Comparison of ENCODE assay signal across 8 mouse cellular contexts in genomic region chr11:94990749-94991577, GRCm38 (mm10). TPM values are rescaled to one million over a fixed set of nuclear protein-coding genes. Genes with fewer than 3 reads are reported as not detected.
DNase-seq lines count a peak whose midpoint lies in the region; ATAC-seq and TF ChIP-seq lines count a peak whose summit lies in the region.

Gene Ppp1r9b (plus strand): TSS chr11:94991035.

- 0 out of 2 replicates have a peak, but pooled peaks have one; percentile 23 for TF ChIP-seq EP300 in ES-Bruce4 (IDR thresholded peaks at IDR 0.05; ENCODE audit: insufficient read depth, low read depth, low read length)
- no peak for TF ChIP-seq EP300 in liver, postnatal 0 days (IDR thresholded peaks at IDR 0.05; ENCODE audit: low read depth)

- H3K36me3 ChIP-seq in ES-Bruce4 (ENCODE audit: control insufficient read depth, insufficient read depth, low read length, poor library complexity, severe bottlenecking), result no peaks in the 10 kb centered on the region
- peaks cover under 1% of the 10 kb centered on the region for H3K36me3 ChIP-seq in forebrain, embryonic 12.5 days (replicated peaks)
- H3K36me3 ChIP-seq in heart, embryonic 16.5 days (ENCODE audit: control insufficient read depth, insufficient read depth), result no peaks in the 10 kb centered on the region
- H3K36me3 ChIP-seq in liver, postnatal 0 days (replicated peaks; ENCODE audit: insufficient read depth, low read length), result 0 out of 2 replicates have a peak, but pooled peaks cover 4% of the 10 kb centered on the region
- H3K36me3 ChIP-seq in neural tube, embryonic 13.5 days, result peaks cover 2% of the 10 kb centered on the region; the same call in 1 of the 2 replicates

- peak; percentile 87 for ATAC-seq in forebrain, embryonic 12.5 days (ENCODE audit: low FRiP score)
- ATAC-seq in heart, embryonic 16.5 days (replicated peaks; ENCODE audit: extremely low read depth, insufficient read depth, low FRiP score), result peak; percentile 82
- peak; percentile 83 for ATAC-seq in liver, postnatal 0 days
- ATAC-seq in neural tube, embryonic 13.5 days (ENCODE audit: low read depth), result peak; percentile 72

- peak within 1 kb of the TSS; percentile 91 for H3K9ac ChIP-seq in ES-Bruce4 (ENCODE audit: low read depth, poor library complexity, severe bottlenecking)
- peak within 1 kb of the TSS; percentile 94 for H3K9ac ChIP-seq in forebrain, embryonic 12.5 days
- peak within 1 kb of the TSS; percentile 95 for H3K9ac ChIP-seq in heart, embryonic 16.5 days (ENCODE audit: low read length)
- H3K9ac ChIP-seq in liver, postnatal 0 days (replicated peaks), result peak within 1 kb of the TSS; percentile 93
- peak within 1 kb of the TSS; percentile 99 for H3K9ac ChIP-seq in neural tube, embryonic 13.5 days

- peaks cover 3% of the 10 kb centered on the region; the same call in 1 of the 2 replicates for H3K27me3 ChIP-seq in ES-Bruce4 (ENCODE audit: control insufficient read depth, insufficient read depth, low read length, poor library complexity, severe bottlenecking)
- no peaks in the 10 kb centered on the region for H3K27me3 ChIP-seq in forebrain, embryonic 12.5 days
- no peaks in the 10 kb centered on the region for H3K27me3 ChIP-seq in heart, embryonic 16.5 days (ENCODE audit: control insufficient read depth, insufficient read depth, low read length)
- H3K27me3 ChIP-seq in liver, postnatal 0 days (ENCODE audit: insufficient read depth, low read length), result no peaks in the 10 kb centered on the region
- no peaks in the 10 kb centered on the region for H3K27me3 ChIP-seq in neural tube, embryonic 13.5 days

- TF ChIP-seq CTCF in ES-Bruce4 (IDR thresholded peaks at IDR 0.05; ENCODE audit: low read depth, low read length), result no peak
- peak; percentile 76 for TF ChIP-seq CTCF in liver, postnatal 0 days (IDR thresholded peaks at IDR 0.05; ENCODE audit: low read depth)

- peak within 1 kb of the TSS; percentile 98 for H3K4me3 ChIP-seq in ES-Bruce4 (ENCODE audit: low read depth, low read length)
- peak within 1 kb of the TSS; percentile 96 for H3K4me3 ChIP-seq in forebrain, embryonic 12.5 days (replicated peaks)
- H3K4me3 ChIP-seq in heart, embryonic 16.5 days (ENCODE audit: low read length), result peak within 1 kb of the TSS; percentile 93
- H3K4me3 ChIP-seq in liver, postnatal 0 days (ENCODE audit: low read depth, low read length), result peak within 1 kb of the TSS; percentile 89
- peak within 1 kb of the TSS; percentile 97 for H3K4me3 ChIP-seq in neural tube, embryonic 13.5 days

- H3K4me2 ChIP-seq in forebrain, embryonic 12.5 days, result peak within 1 kb of the TSS; percentile 97
- H3K4me2 ChIP-seq in heart, embryonic 16.5 days (ENCODE audit: low read depth, low read length), result peak within 1 kb of the TSS; percentile 98
- peak within 1 kb of the TSS; percentile 88 for H3K4me2 ChIP-seq in liver, postnatal 0 days (ENCODE audit: low read depth, low read length)
- peak within 1 kb of the TSS; percentile 99 for H3K4me2 ChIP-seq in neural tube, embryonic 13.5 days

- TF ChIP-seq POLR2A in ES-Bruce4 (IDR thresholded peaks at IDR 0.05; ENCODE audit: insufficient read depth, low read length), result no peak

- under 1% methylated on average over 60 of the region's 69 CpGs for WGBS in forebrain, embryonic 12.5 days
- WGBS in heart, embryonic 16.5 days, result under 1% methylated on average over 59 of the region's 69 CpGs
- WGBS in liver, postnatal 0 days (ENCODE audit: insufficient replicate concordance), result under 1% methylated on average over 61 of the region's 69 CpGs
- under 1% methylated on average over 64 of the region's 69 CpGs for WGBS in neural tube, embryonic 13.5 days

- DNase-seq in c-Kit-positive CD71-positive TER-119-positive erythroid progenitor cells, embryonic 14.5 days (ENCODE audit: low spot score), result peak; percentile 85
- peak; percentile 94 to 96 for DNase-seq in kidney, postnatal 36 days
- peak; percentile 94 for DNase-seq in liver, postnatal 0 days
- DNase-seq in telencephalon, adult 2 months (ENCODE audit: low read depth, low spot score), result peak; percentile 84

- peaks cover 6% of the 10 kb centered on the region for H3K4me1 ChIP-seq in ES-Bruce4 (ENCODE audit: control insufficient read depth, insufficient read depth, low read length)
- peaks cover 75% of the 10 kb centered on the region for H3K4me1 ChIP-seq in forebrain, embryonic 12.5 days
- peaks cover 62% of the 10 kb centered on the region for H3K4me1 ChIP-seq in heart, embryonic 16.5 days (ENCODE audit: control insufficient read depth, insufficient read depth, low read length)
- peaks cover 72% of the 10 kb centered on the region for H3K4me1 ChIP-seq in liver, postnatal 0 days (ENCODE audit: insufficient read depth)
- H3K4me1 ChIP-seq in neural tube, embryonic 13.5 days (replicated peaks), result peaks cover 79% of the 10 kb centered on the region

- peak within 1 kb of the TSS; percentile 40 for H3K27ac ChIP-seq in ES-Bruce4 (ENCODE audit: insufficient read depth, low read length)
- peak within 1 kb of the TSS; percentile 94 for H3K27ac ChIP-seq in forebrain, embryonic 12.5 days
- peak within 1 kb of the TSS; percentile 94 for H3K27ac ChIP-seq in heart, embryonic 16.5 days (ENCODE audit: low read length)
- peak within 1 kb of the TSS; percentile 83 for H3K27ac ChIP-seq in liver, postnatal 0 days (ENCODE audit: low read depth)
- H3K27ac ChIP-seq in neural tube, embryonic 13.5 days (replicated peaks), result peak within 1 kb of the TSS; percentile 97

- no peaks in the 10 kb centered on the region for H3K9me3 ChIP-seq in ES-Bruce4 (replicated peaks; ENCODE audit: control insufficient read depth, insufficient read depth, low read length, poor library complexity, severe bottlenecking)
- H3K9me3 ChIP-seq in forebrain, embryonic 12.5 days, result no peaks in the 10 kb centered on the region
- H3K9me3 ChIP-seq in heart, embryonic 16.5 days (replicated peaks; ENCODE audit: control insufficient read depth, low read length), result no peaks in the 10 kb centered on the region
- H3K9me3 ChIP-seq in liver, postnatal 0 days (ENCODE audit: low read length), result no peaks in the 10 kb centered on the region
- H3K9me3 ChIP-seq in neural tube, embryonic 13.5 days, result no peaks in the 10 kb centered on the region

RNA-seq across cellular contexts. Expression of gene Ppp1r9b, which starts in this region (rescaled TPM):
- 20.3 and 21.0 TPM in 2 replicates for polyA plus RNA-seq in ES-Bruce4 (2011; ENCODE audit: insufficient read depth, insufficient read length, low read depth, missing spikeins)
- 16.6 and 17.7 TPM in 2 replicates for polyA plus RNA-seq in forebrain, embryonic 12.5 days (2016; fragmentation: Nextera tagmentation; extraction: Ambion mirVana)
- 5.8 and 6.4 TPM in 2 replicates for polyA plus RNA-seq in heart, embryonic 16.5 days (2015; fragmentation: Nextera tagmentation; extraction: Ambion mirVana)
- polyA plus RNA-seq in liver, postnatal 0 days (2015; fragmentation: Nextera tagmentation; extraction: Ambion mirVana), result 5.7 and 6.1 TPM in 2 replicates
- polyA plus RNA-seq in neural tube, embryonic 13.5 days (2015; fragmentation: Nextera tagmentation; extraction: Ambion mirVana), result 18.0 and 19.3 TPM in 2 replicates

Comparison
In these comparisons a context has a peak if more than half of its experiments do, and no peak if none do; other contexts are left out.
1. Peak in every context shown above with its lines: DNase-seq, ATAC-seq, H3K4me3 ChIP-seq and H3K27ac ChIP-seq.
2. H3K27ac ChIP-seq: peak in every context shown above with its lines; median percentile 97 in neural tube, embryonic 13.5 days; 94 in forebrain, embryonic 12.5 days; 94 in heart, embryonic 16.5 days; 83 in liver, postnatal 0 days; 40 in ES-Bruce4.